Mouse (Mus musculus) gastrocnemius, postnatal 25 days (tissue): ENCODE measurements around the gene 1300017J02Rik. TPM values are rescaled to one million over a fixed set of nuclear protein-coding genes. Genes with fewer than 3 reads are reported as not detected.
A peak's percentile ranks its signal among the peaks of the same experiment; 100 is the strongest.

Experiments
- DNase-seq: peaks from one replicate; pipeline ENCODE4 v3.0.0; 2022
- total RNA-seq, 2 experiments: library from RNA; stranded (reverse); gene quantifications; 1 replicate in 1 of 2; 2 replicates in 1 of 2; pipeline ENCODE4 v1.2.3; 2021

Gene 1300017J02Rik
- total RNA-seq, 2 experiments from 2014 or later = not detected

DNA sequence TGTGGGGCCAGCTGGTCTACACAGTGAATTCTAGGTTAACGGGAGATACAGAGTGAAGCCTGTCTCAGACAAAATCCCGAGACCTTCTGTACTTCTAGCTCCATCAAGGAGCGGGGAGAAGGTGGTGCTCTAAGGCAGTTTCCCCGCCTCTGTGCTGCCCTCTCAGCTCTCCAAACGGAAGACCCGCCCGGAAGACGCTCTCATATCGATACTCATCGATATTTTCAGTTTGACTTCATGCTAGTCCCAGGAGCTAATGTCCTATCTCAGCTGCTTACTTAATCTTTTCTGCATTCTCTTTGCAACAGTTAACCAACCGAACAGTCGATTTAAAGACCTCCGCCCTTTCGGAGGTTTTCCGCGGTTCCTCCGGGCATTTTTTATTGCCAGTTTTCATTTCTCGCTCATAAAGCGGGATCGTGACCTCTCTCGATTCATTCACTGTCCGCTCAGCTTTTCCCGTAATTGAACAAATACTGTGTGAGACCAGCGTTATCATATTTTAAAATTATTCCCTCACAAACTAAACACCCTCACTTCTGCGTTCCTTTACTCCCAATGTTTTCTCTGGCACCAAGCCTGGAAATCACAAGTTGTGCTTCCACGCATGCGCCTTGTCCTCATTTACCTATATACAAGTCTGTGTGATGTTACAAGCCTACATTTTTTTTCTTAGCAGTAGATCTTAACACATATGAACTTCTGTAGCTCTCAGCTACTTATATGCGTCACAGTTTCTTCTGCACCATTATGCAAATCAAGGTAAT is 92.0 kb downstream of the 1300017J02Rik start:
- no peak for DNase-seq

DNA sequence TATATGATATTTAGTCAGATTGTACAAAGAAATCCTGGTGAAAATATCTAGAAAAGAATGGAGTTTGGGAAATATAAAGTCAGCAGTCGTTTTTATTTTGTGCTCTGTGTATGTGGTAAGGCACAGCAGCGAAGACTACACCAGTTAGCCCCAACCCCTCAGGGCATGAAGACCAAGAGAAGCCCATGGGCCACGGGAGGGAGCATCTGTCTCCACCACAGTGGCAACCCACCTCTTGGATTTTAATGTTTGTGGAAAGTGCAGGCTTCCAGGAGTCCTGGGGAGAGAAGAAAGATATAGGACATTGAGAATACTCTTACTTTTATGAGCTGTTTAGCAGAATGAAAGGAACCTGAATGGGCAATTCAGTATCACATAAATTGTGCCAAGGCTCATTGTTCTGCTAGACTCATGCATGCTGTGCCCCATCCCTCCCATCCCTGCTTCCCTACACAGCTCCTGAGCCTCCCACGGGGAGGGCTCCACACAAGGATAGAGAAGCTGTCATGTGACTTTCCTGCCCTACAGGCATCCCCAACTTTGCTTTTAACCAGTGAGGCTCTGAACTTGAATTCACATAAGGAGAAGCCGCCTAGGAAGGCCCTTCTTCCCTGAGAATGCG is 96.0 kb downstream of the 1300017J02Rik start:
- DNase-seq = no peak

GRCm38 (mm10) chr9:103207846-103208245 is 97.0 kb downstream of the 1300017J02Rik start:
- peak; percentile 65 for DNase-seq

DNA sequence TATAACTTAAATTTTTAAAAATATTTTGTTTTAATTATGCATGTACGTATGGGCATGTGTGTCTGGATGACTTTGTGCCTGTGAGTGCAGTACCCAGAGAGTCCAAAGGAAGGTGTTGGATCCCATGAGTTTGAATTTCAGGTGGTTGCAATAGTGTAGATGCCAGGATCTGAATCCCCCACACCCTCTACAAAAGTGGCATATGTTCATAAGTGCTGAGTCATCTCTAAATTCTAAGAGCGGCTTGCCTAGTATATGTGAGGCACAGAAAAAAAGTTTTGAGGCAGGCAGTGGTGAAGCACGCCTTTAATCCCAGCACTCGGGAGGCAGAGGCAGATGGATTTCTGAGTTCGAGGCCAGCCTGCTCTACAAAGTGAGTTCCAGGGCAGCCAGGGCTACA is 99.1 kb downstream of the 1300017J02Rik start:
- no peak for DNase-seq

- DNase-seq = peak; percentile 86
Observed at GRCm38 (mm10) chr9:103201561-103202260, 103.2 kb downstream of the 1300017J02Rik start, which contains the start of gene Srprb. TSS of gene Srprb (minus strand) at chr9:103202137.

Other genes starting within 250 kb of the 1300017J02Rik start
- under 1 TPM; 0.61 to 0.72 TPM for gene Rab6b, start 193.3 kb downstream of the 1300017J02Rik start, total RNA-seq
- gene Srprb, start 102.9 kb downstream of the 1300017J02Rik start, total RNA-seq = 10 to 100 TPM; 16.6 TPM
- gene Gm20425, start 74.8 kb downstream of the 1300017J02Rik start, total RNA-seq = 1 to 10 TPM in 1 of 2 experiments, not detected in 1; 5.6 TPM
- gene Trf, start 74.6 kb downstream of the 1300017J02Rik start, total RNA-seq = 10 to 100 TPM in 1 of 2 experiments, 1 to 10 TPM in 1; 7.9 to 32.4 TPM
- gene Topbp1, start 133 bp upstream of the 1300017J02Rik start, total RNA-seq = 1 to 10 TPM; 5.3 to 8.3 TPM
- 100 to 1,000 TPM; 144 to 162 TPM for gene Cdv3, start 60.8 kb upstream of the 1300017J02Rik start, total RNA-seq
- under 1 TPM; 0.48 to 0.49 TPM for gene Bfsp2, start 175.3 kb upstream of the 1300017J02Rik start, total RNA-seq